Mouse (Mus musculus): Measurements from ENCODE around the gene Gm49388.
"Not testable (repeated sequence)": the region's sequence is repeated elsewhere in the genome, so short reads cannot be mapped to it uniquely, and the experiment has no call there.

Gene Gm49388

DNA sequence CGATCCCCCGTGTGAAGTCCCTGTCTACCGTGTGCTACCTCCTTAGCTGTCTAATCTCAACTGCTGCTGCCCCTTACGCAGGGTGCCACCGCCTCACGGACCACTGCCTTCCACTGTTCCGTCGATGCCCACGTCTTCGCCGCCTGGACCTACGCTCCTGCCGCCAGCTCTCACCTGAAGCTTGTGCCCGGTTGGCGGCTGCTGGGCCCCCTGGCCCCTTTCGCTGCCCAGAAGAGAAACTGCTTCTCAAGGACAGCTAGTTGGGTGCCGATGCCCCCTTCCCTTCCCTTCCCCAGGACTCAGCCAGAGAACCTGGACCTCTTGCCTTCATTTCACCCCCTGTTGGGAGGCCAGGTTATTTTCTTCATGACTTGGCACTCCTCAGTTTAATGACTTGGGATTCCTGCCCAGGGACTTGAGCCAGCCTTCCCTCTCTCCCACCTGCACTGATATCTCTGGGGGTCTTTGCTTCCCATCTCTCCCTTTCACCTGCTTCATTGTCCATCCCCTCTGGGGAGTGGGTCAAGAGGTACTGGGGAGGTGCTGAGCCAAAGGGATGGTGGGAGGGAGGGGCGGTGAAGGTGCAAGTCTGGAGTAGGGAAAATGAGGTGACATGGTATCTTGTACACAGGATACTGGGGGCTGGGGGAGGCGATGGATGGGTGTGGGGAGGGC, 17.6 kb upstream of the Gm49388 start:
- in situ Hi-C loops (cut with MboI, MseI): loop anchor here in 1 of 2 experiments (10.0 kb wide), 1 partner anchor 93 kb away; no protein-coding TSS in a partner anchor

DNA sequence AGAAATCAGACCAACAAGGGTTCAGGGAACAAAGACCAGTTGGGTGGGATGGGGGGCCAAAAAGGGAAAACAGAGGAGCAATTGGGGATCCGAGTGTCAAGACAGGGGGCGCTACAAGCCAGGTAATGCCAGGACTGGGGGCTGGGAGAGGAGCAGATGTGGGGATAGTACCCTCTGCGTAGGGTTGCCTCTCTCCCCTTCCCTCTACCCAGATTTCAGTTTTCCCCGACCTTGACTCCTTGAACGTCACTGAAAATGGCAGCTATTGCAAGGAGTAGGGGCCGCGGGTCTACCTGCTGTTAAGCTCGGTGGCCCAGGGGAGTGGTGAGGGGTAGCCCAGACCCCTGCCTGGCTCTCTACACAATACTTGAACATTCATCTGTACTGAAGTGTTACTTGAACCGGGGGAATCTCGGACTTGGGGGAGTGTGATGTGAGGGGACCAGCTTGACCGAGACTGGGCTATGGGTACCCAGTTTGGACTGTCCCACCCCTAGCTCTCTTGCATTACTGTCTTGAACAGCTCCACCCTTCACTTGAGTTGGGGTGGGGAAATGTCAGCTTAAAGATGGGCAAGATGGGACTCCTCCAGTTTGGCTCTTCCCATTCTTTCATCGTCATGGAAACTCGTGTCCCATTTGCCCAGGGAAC, 16.9 kb upstream of the Gm49388 start:
- in situ Hi-C loops (cut with MboI, MseI): loop anchor here in 1 of 2 experiments (10.0 kb wide), 1 partner anchor 94 kb away; no protein-coding TSS in a partner anchor

DNA sequence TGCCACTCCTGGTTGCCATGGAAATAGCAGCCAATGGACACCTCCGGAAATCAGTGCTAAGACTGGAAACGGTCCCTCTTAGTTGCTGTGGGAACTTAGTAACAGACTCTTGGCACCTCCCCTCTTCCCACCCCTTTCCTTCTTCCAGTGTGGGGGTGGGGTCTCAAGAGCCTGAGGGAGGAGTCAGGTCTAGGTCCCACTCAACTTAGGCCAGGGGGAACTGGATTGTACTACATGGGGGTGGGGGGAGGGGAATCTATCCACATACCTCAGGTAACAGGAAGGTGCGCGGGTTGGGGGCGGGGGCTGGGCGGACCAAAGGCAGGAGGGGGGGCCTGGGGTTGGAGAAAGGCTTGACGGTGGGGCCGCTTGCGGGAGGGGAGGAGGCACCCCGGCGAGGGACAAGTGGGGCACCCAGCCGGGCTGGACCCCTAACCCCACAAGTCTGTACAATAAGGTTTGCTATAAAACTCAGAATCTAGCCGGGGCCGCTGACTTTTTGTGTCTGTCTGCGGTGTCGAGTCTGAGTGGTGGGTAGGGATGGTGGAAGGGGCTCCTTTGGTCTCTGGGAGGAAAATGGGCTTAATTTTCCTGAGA, 16.3 kb upstream of the Gm49388 start:
- in situ Hi-C loops (cut with MboI, MseI): loop anchor here in 1 of 2 experiments (10.0 kb wide), 1 partner anchor 94 kb away; no protein-coding TSS in a partner anchor

DNA sequence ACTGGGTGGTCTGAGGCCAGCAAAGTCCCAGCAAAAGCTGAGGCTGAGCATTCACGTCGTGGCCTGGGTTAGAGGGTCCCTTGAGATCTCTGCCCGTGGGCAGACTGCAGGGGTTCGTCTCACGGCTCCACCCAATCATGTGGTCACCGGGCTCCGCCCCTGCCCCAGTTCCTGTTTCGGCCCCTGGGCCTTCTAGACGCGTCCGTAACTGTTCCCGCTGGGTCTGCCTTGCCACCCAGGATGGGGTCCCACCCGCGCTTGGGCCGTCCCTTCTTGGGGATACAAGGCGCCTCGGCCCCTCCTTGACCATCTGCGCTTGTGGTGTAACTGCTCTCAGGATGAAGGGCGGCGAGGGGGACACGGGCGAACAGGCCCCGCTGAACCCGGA, 15.8 kb upstream of the Gm49388 start, which contains the start of gene Orai3:
TSS of gene Orai3 (plus strand) at position 165 of the 388 bp plus-strand sequence.
- in situ Hi-C loops (cut with MboI, MseI): loop anchor here in 1 of 2 experiments (10.0 kb wide), 1 partner anchor 95 kb away; no protein-coding TSS in a partner anchor

DNA sequence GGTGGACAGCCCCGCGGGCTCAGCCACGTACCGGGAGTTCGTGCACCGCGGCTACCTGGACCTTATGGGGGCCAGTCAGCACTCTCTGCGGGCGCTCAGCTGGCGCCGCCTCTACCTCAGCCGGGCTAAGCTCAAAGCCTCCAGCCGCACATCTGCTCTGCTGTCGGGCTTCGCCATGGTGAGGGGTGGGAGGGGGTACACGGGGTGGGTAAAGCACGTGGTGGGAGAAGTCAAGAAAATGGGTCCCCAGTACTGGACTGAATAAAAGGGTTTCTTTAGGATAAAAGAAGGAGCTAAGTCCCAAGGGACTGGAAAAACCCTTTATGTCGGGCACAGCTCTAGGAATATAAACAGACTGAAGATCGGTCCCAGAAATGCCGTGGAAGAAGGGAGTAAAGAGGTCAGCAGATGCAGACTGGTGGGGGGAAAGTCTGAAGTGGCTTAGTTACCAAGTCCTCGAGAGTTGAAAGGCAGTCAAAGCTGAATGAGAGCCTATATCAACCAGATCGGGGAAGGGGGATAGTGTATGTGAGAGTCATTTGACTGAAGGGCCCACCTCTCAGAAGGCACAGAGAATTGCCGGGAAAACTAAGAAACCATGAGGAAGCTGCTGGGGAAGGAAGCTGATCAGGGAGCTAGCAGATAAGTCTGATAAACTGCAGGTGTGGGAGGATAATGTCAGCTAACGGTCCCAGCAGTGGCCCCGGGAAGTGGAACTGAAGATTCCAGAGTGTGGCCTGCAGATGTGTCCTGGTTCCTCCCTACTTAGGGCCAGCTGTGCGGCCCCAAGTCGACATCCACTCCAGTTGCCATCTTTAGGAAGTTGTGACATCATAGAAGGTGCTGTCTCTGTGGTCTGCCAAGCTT, 15.1 kb upstream of the Gm49388 start:
- in situ Hi-C loops (cut with MboI, MseI): no loop called here

DNA sequence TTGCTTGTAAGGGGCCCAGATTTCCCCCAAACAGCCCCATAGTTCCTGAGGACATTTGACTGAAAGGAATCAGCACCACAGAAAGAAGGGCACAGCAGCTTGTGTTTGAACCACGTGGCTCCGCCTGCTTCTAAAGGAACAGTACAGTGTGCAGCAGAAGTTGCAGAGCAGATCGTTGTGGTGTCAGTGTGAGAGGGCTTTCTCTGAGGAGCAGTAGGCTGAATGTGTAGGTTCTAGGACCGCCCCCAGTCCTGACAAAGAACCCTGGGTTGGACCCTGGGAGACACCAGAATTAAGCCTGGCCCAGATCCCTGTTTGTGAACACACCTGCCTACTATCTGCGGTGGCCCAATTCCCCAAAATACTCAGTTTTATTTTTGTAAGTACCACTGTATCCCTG, 14.1 kb upstream of the Gm49388 start:
- in situ Hi-C loops (cut with MboI, MseI): no loop called here

DNA sequence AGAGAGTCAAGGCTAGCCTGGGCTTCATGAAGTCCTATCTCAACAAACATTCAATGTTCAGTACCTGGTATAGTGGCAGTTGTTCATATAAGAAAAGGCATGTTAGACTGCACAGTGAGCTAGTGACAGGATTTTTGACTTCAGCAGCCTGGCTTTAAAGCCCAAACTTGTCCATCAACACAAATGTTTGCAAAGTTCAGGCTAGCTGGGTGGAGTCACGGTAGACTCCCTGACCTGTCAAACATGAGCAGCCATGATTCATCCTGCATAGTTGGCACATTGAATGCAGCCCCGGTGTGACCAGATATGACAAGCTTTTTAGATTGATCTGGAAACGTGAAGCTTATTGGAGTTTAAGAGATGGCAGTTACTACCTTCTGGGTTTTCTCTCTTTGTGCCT, 13.3 kb upstream of the Gm49388 start:
- in situ Hi-C loops (cut with MboI, MseI): no loop called here

DNA sequence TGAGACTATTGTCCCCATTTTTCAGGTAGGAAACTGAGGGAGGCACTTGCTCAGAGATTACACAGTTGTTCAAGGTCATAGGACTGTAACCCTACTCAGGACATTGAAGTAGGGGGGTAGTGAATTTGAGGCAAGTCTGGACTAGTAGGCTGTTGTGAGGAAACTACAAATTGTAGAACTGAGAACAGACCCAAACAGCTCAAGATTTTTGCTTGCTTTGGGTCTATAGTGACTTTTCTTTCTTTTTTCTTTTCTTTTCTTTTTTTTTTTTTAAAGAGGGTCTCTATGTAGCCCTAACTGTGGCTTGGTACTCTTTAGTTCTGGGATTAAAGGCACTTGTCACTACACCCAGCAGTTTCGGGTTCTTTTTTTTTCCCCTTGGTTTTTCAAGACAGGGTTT, 12.9 kb upstream of the Gm49388 start:
- in situ Hi-C loops (cut with MboI, MseI): no loop called here

DNA sequence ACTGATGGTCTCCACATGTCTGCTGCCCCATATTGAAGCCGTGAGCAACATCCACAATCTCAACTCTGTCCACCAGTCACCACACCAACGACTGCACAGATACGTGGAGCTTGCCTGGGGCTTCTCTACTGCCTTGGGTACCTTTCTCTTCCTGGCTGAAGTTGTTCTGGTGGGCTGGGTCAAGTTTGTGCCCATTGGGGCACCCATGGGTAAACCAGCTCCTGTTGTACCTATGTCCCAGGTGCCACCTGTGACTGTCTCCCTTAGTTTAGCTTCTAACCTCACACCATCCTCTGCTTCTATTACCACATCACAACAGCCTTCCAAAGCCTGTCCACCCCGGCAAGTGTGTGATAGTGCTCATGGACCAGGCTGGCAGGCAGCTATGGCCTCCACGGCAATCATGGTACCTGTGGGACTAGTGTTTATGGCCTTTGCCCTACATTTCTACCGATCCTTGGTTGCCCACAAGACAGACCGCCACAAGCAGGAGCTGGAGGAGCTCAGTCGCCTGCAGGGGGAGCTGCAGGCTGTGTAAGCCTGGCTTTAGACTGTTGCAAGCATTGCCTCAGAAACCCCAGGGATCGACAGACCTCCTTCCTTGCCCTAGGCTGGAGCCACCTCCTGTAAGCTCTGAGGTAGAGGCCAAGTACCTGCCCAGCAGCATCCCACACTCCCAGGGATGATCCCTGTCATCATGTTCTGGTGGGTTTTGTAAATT, 11.6 kb upstream of the Gm49388 start:
- in situ Hi-C loops (cut with MboI, MseI): no loop called here

DNA sequence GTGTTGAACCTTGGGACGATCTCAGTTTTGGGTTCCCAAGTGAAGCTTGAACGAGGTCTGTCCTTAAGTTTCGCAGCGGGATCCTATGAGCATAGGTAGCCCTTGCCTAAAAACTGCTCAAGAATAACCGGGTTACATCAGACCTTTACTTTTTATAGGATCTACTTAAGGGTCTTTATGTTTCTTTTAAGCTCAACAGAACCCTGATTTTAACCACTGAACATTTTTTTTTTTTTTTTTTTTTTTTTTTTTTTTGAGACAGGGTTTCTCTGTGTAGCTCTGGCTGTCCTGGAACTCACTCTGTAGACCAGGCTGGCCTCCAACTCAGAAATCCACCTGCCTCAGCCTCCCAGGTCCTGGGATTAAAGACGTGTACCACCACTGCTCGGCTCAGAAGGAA, 9.6 kb upstream of the Gm49388 start:
- in situ Hi-C loops (cut with MboI, MseI): not testable (repeated sequence)

DNA sequence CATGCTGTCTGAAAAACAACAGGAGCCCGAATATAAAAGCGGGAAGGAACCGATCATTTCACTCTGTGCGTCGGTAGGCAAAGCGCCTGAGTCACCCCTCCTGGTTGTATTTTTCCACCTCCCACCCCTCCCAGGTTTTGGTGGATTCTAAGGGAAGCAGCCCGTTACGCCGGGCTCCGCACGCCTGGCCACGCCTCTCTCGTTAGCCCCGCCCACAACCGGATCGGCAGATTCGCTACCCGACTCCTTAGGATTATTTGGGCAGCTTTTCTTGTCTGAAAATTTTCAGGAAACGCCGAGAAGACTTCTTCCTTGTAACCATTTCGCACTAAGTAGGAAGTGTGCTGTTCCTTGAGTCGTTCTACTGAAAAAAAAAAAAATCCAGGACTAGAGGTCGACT, 9.0 kb upstream of the Gm49388 start, which contains the start of gene Setd1a:
TSS of gene Setd1a (plus strand) at position 245 of the 400 bp plus-strand sequence.
- in situ Hi-C loops (cut with MboI, MseI): no loop called here

DNA sequence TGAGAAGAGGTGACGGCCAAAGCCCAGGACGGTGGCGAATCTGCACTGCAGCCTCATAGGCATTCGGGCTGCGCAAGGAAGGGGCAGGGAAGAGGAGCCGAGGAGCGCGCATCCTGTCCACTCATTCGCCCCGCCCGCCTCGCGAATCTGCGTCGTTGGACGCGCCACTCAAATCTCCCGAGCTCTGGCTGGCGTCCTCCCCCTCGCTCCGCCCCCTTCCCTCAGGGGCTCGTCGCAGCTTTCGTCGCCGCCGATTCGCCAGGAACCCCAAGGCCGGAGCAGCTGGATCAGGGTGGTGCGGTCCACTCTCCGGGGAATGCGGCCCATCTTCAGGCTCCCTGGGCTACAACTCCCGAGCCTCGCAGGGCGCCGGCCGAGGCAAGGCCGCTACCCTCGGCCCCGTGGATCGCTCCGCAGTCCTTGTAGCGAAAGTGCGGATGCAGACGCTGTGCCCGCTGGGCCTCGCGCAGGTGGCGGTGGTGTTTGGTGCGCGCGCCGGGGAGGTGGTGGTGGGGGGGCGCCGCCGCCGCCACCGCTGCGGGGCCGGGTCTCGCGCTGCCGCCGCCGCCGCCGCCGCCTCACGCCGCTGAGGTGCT, 8.4 kb upstream of the Gm49388 start:
- in situ Hi-C loops (cut with MboI, MseI): no loop called here

DNA sequence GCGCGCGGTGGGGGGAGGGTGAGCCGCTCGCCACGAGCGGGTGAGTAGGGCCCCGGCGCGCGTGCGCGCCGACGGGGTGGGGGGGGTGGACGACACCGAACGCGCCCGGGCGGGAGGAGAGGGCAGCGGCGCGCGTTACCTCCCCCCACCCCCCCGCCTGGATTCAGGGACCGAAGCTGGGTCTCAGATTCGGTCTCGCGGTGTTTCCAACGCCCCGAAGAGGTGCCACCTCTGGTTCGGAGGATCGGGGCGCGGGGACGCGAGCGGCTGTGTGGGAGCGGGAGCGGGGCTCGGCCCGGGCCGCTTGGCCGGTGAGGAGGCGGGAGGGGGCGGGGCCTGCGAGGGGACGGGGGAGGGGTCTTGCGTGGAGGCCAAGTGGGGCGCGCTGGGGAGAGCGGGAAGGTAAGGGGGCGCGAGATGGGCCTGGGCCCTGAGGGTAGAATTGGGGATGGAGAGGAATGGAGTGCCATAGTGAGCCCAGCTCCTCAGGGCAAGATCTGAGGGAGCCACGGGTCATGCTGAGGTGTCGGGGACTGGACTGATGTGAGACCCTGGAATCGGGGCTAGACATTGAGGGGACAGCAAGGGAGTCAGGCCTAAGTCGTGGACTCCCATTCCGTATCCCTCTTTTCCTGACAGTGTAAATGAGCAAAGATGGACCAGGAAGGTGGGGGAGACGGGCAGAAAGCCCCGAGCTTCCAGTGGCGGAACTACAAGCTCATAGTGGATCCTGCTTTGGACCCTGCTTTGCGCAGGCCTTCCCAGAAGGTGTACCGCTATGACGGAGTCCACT, 7.7 kb upstream of the Gm49388 start:
- in situ Hi-C loops (cut with MboI, MseI): no loop called here

DNA sequence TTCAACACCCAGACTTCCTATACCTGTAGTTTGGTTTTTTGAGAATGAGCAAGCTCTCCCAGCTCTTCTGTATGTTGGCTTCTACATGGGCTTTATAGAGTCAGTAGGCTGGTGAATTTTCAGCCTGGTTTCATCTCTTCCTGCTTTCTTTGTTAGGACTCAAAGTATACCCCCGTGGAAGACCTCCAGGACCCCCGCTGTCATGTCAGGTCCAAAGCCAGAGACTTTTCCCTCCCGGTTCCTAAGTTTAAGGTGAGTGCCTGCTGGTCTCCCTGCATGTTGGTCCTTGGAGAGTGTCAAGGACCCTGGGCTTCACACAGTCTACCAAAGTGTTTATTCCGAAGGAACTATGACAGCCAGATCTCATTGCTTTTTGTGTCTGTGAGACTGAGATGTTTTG, 7.1 kb upstream of the Gm49388 start:
- in situ Hi-C loops (cut with MboI, MseI): no loop called here

DNA sequence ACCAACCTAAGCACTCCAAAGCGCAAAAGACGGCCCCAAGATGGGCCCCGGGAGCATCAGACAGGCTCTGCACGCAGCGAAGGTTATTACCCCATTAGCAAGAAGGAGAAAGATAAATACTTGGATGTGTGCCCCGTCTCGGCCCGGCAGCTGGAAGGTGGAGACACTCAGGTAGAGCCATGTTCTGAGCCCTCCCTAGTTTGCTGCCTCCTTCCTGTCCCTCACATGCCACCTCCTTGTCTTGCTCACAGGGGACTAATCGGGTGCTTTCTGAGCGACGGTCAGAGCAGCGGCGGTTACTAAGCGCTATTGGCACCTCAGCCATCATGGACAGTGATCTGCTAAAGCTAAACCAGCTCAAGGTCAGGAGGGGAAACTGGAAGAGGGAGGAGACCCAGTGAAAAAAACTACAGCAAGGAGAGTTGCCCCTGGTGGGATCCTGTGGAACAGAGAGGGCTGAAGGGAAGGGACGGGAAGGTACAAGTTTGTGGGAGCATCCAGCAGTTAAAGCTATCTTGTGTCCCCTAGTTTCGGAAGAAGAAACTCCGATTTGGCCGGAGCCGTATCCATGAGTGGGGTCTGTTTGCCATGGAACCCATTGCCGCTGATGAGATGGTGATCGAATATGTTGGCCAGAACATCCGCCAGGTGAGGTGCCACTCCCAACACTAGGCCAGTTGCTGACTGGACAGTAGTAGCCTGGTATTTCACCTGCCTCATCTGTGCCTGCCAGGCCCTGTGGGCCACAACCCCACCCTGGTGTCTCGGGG, 11.9 kb downstream of the Gm49388 start:
- in situ Hi-C loops (cut with MboI, MseI): no loop called here

DNA sequence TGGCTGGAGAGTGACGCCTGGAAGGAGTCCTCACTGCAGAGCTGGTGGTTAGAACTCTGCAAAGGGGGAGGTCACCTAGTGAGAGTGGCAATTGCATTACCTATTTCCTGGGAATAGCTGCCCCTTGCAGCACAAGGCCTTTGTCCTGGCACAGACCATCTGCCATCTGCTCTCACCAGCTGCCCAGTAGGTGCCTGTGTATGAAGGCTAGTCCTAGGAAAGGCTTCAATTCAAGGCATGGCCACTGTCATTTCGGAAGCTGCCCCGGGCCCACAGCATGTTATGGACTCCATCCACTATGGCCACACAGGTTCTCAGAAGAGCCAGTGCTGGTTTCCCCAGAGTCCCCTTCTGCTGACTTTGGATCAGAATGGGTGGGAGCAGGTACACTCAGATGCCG, 13.2 kb downstream of the Gm49388 start:
- in situ Hi-C loops (cut with MboI, MseI): no loop called here

DNA sequence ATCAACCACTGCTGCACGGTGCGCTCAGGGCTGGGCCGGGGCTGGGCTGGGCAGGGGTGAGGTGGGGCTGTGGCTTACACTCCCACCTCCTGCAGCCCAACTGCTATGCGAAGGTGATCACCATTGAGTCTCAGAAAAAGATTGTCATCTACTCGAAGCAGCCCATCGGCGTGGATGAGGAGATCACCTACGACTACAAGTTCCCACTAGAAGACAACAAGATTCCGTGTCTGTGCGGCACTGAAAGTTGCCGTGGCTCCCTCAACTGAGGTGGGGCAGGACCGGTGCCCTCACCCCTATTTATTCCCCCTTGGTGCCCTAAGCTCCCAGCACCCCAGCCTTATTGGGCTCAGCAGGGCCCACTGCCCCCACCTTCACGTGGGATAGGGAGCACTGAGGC, 13.8 kb downstream of the Gm49388 start:
- in situ Hi-C loops (cut with MboI, MseI): no loop called here

DNA sequence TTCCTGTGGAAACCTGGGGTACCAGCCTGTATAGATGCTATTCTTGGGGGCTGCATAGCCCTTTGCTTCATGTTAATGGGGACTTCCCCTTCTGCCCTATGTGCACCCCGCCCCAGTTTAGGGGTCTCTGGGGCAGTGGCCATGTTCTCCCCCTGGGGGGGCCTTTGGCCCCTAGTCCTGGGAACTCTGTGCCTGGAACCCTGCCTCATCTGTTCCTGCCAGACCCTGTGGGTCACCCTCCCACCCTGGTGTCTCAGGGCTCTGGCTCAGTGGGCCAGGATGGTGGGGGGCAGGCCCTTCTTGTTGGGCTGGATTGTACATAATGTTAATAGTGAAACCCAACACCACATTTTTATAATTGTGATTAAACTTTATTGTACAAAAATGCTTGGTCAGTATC, 14.3 kb downstream of the Gm49388 start:
- in situ Hi-C loops (cut with MboI, MseI): no loop called here

DNA sequence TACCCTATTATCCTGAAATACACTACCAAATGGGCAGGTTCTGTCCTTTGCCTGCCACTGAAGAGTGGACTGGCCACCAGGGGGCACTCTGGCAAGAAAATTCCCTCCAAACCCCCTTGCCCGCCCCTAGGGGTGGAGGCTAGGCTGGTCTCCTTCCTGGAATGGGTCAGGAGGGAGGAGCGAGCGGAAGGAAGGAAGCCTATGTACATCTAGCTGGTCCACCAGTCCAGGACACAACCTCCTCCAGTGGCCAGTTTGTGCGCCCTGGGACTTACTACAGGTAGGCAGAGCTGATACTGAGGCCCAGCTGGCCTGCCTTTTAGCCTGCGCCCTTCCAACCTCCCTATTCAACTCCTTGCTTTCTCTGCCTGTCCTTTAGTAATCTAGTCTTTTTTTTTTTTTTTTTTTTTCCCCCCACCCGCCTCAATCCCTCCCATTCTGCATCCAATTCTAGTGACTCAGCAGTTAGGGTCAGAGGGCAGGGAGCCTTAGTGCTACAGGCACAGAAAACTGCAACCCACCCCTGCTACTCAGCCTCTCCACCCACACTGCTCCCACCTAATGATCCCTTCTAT, 15.1 kb downstream of the Gm49388 start, which contains the start of gene Hsd3b7:
TSS of gene Hsd3b7 (plus strand) at position 170 of the 575 bp plus-strand sequence.
- in situ Hi-C loops (cut with MboI, MseI): no loop called here

All from T-helper 17 cell (primary cell).